ENCODE assay signal across 10 mouse cellular contexts in the genomic region with DNA sequence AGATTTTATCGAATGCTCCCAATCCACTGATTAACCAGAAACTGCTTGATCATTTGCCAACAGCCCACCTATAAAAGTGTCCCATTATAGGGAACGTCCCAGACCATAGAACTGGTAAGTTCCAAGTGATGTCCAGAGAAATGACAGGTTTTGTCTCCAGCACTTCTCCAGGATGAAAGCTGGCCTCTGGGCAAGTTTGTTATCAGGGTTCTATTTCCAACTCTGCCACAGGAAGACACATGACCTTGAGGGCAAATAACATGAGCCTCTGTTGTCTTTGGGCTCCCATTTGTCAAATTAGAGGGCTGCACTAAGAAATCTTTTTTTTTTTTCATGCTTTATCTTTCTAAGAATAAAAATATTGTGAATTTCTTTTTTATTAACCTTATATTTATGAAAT.
"Had no signal": no experiment of that assay in that cellular context is flagged by ENCODE, and none has a peak within 500 bp of the region (broad histone marks: within the 10 kb centered on the region; RNA-seq: fewer than 3 reads in every experiment).

No protein-coding gene starts in this region.

- H3K9ac ChIP-seq: limb, embryonic 13.5 days; liver, embryonic 14.5 days; neural tube, embryonic 12.5 days had no signal

- H3K4me3 ChIP-seq: layer of hippocampus, adult 2 months; limb, embryonic 13.5 days; neural tube, embryonic 12.5 days had no signal

- DNase-seq: kidney, postnatal 36 days; lung, adult 18-20 months; lung, postnatal 36 days; midbrain, embryonic 14.5 days; thymus, postnatal 4 days had no signal

- H3K27me3 ChIP-seq: limb, embryonic 13.5 days; neural tube, embryonic 12.5 days had no signal

- H3K27ac ChIP-seq: layer of hippocampus, adult 2 months; limb, embryonic 13.5 days; liver, embryonic 14.5 days; neural tube, embryonic 12.5 days; stomach, postnatal 0 days had no signal

- H3K4me1 ChIP-seq: limb, embryonic 13.5 days; neural tube, embryonic 12.5 days had no signal

- H3K9me3 ChIP-seq: limb, embryonic 13.5 days; neural tube, embryonic 12.5 days had no signal

- H3K4me2 ChIP-seq: limb, embryonic 13.5 days; neural tube, embryonic 12.5 days had no signal

- H3K36me3 ChIP-seq: limb, embryonic 13.5 days; neural tube, embryonic 12.5 days had no signal
